Mouse (Mus musculus): ENCODE results near the gene Tmem179.

Gene Tmem179

DNA sequence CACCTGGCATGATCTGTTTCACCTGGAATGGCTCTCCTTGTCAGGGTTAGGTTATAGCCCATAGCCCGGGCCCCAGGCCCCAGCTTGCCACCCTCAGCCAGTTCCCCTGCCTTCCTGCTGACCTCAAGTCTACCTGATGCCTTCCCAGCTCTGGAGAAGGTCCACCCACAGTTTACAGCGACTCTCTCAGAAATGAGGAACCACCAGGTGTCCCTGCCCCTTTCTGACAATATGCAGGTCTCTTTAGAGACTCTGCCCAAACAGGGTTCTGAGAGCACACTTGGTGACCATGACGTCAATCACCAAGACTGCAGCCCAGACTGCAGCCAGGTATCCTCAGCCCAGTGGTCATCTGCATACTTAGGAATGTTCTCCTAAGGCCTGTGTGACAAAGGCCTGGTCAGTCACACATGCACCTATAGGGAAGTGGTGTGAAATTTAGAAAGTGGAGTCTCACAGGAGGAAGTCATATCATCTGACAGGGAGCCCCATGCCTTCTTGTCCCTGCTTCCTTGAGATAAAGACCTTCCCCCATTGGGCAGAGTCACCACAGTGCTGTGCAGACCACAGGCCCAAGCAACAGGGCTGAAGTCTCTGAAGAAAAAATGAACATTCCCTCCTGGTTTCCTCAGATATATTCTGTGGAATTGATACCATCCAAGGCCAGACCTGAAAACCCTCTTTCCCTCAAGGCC, 52.6 kb downstream of the Tmem179 start:
- no peak for DNase-seq (ENCODE audit: low spot score in 2 of 2)

GRCm38 (mm10) chr12:112463209-112463608, 53.3 kb downstream of the Tmem179 start:
- no peak for DNase-seq (ENCODE audit: low spot score in 2 of 2)

DNA sequence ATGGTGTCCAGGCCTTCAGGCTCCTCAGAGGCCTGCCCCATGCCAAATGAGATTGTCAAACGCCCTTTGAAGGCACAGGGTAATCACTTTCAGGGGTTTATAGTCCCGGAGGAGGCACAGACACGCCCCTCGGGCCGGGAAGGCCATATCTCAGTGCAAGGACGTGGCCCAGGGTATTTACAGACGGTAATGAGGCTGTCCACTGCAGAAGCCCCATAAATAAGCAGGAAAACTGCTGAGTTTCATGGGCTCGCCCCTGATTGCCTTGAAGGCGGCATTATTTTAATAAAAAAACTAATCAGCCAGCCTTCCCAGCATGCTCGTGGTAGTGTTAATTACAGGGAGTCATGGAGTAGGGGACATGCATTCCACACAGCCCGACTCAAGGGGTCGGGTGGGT, 54.1 kb downstream of the Tmem179 start:
- no peak for DNase-seq (ENCODE audit: low spot score in 2 of 2)

DNA sequence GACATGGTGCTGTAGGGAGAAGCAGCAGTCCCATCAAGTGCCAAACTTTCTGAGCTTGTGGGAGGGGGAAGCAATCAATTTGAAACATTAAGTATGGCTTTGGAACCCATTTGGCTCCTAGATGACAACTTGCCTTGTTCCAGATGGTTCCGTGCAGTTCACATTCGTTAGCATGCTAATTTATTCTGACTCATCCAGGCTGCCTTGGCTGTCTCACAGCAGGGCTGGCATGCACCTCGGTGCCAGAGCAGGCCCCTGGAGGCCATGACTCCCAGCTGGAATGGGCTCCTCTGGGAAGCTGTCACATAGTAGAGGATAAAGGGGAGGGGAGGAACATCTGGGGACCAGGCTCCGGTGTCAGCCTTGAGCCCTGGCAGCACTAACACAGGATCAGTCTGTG, 58.7 kb downstream of the Tmem179 start:
- peak; percentile 85 to 86 for DNase-seq (ENCODE audit: low spot score in 2 of 2)

DNA sequence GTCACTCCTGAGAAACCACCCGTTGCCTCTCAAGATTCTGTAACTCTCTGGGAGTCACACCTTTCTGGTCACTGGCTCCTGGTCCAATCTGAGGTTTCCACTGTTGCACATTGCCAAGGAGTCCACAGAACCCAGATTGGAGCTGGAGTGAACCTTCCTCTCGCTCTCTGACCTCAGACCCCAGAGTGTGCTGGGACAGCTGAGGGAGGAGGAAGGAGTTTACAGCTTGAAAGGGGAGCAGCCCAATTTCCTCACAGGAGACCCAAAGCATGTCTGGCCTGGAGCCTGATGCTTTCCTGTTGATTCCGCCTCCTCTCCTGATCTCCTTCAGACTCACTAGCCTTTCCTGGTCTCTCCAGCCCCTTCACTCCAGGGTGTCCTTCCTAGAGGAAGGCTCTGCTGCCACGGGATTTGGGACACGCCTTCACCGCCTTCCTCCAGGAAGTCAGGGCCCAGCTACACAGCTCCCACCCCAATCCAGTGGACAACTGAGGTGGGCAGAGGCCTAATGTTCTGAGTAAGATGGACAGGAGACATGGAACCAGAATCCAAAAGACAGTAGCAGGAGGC, 60.3 kb downstream of the Tmem179 start:
- no peak for DNase-seq (ENCODE audit: low spot score in 2 of 2)

GRCm38 (mm10) chr12:112451826-112452225, 64.7 kb downstream of the Tmem179 start:
- no peak for DNase-seq (ENCODE audit: low spot score in 2 of 2)

GRCm38 (mm10) chr12:112451381-112451780, 65.2 kb downstream of the Tmem179 start:
- DNase-seq (ENCODE audit: low spot score in 2 of 2) = no peak

- no peak for DNase-seq (ENCODE audit: low spot score in 2 of 2)
Measured at GRCm38 (mm10) chr12:112450883-112451282, 65.7 kb downstream of the Tmem179 start.

Data from left cerebral cortex, adult 9 months (tissue).